Mouse (Mus musculus) embryo, embryonic 9.5 days (tissue): Measurements from ENCODE around the gene Lrrc10.
"Not testable (repeated sequence)": the region's sequence is repeated elsewhere in the genome, so short reads cannot be mapped to it uniquely, and the experiment has no call there.

ENCODE experiments used
- DNase-seq: peaks from one replicate; pipeline ENCODE4 v3.0.0-alpha.2; 2017; ENCODE audit errors: extremely low spot score

Lrrc10 gene

DNA sequence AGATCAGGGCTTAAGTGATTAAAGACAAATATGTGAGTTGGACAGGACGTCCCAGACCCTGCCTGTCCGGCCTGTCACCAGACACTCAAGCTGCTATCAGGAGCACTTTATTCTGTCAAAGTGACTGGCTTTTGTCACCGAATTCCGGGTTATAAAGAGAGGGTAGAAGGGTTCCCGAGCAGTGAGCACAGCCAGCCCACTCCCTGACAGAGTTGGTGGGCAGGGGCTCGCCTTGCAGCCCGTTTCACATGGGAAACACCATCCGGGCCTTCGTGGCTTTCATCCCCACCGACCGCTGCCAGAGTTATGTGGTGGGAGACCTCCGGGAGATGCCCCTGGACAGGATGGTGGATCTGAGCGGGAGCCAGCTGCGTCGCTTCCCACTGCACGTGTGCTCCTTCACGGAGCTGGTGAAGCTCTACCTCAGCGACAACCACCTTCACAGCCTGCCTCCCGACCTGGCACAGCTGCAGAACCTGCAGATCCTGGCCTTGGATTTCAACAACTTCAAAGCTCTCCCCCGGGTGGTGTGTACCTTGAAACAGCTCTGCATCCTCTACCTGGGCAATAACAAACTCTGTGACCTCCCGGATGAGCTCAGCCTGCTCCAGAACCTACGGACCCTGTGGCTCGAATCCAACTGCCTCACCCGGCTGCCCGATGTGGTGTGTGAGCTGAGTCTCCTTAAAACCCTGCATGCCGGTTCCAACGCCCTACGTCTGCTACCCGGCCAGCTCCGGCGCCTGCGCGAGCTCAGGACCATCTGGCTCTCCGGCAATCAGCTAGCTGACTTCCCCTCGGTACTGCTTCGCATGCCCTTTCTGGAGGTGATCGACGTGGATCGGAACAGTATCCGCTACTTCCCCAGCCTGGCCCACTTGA lies at the start of gene Lrrc10:
Gene Lrrc10 (plus strand): TSS at position 167 of the 882 bp plus-strand sequence.
- no peak for DNase-seq

DNA sequence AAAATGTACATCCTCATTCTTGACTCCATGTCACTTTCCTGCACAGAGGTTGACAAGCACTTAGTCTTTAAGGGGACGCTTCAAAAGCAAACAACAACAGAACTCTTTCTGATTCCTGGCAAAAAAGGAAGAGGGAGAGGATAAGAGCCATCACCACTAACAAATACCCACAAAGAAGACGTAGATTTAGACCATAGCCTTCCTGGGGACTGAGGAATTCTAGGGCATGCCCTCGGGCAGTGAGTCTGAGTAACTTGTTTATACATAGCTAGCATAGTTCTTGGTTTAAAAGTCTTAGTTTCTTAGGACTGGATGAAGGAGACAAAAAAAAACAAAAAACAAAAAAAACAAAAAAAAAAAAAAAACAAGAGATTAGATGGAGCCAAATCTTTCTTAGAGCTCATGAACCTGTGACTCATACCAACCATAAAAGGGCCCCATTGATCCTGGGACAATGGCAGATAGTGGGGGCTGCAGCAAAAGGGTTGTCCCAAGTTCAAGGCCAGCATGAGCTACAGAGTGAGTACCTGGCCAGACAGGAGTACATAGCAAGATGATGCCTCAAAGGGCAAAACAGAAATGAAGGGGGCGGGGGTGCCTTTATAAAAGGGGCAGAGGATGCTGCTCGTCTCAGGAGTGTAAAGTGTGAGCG lies 49.4 kb upstream of the Lrrc10 start:
- no peak for DNase-seq

DNA sequence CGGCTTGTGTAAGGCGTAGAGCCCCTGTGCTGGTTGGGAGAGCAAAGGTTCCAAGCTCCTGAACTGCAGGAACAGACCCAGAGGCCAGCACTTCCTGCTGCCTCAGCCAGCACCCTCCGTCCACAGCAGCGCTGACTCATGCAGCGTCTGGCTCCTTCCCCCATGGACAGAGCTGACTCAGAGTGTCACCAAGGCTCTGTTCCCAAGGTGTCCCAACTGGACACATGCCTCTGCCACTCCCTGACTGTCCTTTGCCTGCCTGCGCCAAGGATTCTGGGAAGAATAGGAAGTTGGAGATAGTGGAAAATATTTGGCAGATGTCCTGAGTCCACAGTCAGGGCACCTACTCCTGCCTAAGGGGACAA lies 48.9 kb upstream of the Lrrc10 start:
- DNase-seq: no peak

GRCm38 (mm10) chr10:116998716-116999455 lies 46.3 kb upstream of the Lrrc10 start:
- no peak for DNase-seq

GRCm38 (mm10) chr10:117000975-117001374 lies 44.2 kb upstream of the Lrrc10 start:
- no peak for DNase-seq

DNA sequence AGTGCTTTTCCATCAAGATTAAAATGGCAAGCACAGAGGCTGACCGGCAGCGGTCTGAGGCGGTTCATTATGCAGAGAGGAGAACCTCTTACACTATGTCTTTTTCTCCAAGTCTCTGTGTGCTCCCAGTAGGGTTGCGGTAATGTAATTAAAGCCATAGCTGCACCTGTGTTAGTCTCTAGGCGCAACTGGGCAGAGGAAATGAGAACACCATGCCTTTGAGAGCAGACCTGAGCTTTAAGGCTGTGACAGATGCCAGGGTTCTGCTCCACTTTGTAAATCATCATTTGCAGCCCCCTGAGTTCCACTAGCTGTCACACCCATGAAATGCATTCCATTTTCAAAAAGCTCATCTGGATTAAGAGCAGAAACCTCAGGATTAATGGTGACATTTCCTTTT lies 40.4 kb upstream of the Lrrc10 start:
- DNase-seq: no peak

GRCm38 (mm10) chr10:117005707-117006464 lies 39.3 kb upstream of the Lrrc10 start:
- DNase-seq: no peak

- DNase-seq: no peak
These were observed 35.5 kb upstream of the Lrrc10 start for GRCm38 (mm10) chr10:117009691-117010090.

DNA sequence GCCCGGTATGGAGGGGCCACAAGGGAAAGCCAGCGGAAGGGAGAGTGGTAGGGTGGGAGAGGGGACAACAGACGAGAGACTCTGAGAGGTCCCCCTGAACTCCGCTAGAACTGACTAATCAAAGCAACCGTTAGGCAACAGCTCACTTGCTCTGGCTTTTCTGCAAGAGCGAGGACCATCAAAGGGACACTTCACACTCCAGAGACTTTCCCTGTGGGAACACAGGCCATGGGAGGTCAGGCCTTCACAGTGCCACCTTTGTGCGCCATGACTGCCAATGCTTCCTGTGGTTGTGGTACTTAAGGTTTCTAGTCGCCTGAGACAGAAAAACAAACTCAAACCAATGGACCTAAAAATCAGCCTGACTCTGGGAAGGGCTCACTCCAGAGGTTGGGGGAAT lies 34.1 kb upstream of the Lrrc10 start:
- DNase-seq: no peak

GRCm38 (mm10) chr10:117013689-117014390 lies 31.3 kb upstream of the Lrrc10 start:
- DNase-seq: peak; percentile 40

DNA sequence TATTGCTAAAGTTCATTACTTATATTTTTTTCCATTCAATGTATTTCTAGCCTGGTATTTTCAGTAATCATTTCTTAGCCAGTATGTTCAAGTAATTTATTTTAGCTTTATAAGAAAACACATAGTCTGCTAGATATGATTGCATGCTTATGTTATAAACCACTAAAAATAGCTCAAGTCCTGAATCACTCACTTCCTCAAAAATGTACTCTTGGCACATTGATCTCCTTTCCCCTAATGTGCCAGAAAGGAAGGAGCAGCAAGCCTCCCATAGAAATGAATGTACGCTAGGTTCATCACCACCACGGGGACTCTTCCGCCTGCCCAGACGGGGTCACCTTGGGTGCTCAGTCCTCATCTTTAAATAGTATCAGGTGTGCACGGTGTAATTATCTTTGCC lies 30.6 kb upstream of the Lrrc10 start:
- DNase-seq: no peak

- DNase-seq: no peak
These were observed 26.8 kb upstream of the Lrrc10 start for GRCm38 (mm10) chr10:117018281-117018840.

DNA sequence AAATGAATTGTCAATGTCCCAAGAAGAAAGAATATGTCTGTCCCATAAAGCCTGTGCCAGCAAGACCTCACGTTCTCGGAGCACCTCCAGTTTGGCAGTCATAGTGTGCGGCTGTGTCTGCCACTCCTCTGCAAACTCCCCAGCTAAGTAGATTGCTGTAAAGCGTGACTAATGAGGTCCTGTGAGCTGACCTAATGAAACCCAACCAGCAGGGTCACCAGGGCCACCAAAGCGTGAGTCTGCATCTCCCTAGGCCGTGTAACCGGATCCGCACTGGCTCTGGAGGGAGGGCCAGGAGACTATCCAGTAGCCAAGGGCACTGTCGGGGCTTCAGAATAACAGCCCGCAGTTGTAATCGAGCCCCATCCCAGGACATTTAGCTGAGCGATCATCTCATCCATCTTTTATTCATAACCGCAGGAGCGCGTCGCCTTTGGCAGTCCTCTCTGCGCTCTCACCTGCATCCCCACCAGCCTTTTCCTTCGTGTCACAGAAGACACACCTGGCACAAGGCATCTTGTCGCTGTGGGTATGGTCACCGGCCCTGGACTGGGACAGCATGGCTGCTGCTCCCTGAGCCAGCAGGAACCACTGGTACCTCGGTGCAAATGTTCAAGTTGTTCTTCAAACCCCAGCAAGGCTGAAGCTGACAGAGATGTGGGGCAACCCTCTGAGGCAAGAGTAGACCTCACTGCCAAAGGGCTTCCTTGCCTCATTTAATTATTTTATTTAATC lies 24.0 kb upstream of the Lrrc10 start:
- peak; percentile 80 for DNase-seq

DNA sequence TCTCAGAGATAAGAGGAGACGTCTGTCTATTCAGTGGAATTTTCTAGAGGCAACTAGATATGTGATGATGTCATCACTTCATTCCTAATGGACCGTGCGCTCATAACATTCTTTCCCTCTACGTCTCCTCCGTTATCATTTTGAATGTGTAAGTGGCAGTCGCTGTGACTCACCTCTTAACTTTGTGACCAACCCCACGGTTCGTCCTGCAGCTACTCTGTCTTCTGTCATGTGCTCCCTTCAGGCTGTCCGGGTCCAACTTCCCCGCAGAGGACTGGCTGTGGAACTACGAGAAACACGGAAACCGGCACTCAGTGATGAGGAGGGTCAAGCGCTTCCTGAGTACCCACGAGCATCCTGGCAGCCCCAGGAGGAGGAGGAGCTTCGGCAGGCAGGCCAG lies 21.4 kb upstream of the Lrrc10 start:
- DNase-seq: no peak

- not testable (repeated sequence) for DNase-seq
These were observed 19.4 kb upstream of the Lrrc10 start for GRCm38 (mm10) chr10:117025776-117026175.

DNA sequence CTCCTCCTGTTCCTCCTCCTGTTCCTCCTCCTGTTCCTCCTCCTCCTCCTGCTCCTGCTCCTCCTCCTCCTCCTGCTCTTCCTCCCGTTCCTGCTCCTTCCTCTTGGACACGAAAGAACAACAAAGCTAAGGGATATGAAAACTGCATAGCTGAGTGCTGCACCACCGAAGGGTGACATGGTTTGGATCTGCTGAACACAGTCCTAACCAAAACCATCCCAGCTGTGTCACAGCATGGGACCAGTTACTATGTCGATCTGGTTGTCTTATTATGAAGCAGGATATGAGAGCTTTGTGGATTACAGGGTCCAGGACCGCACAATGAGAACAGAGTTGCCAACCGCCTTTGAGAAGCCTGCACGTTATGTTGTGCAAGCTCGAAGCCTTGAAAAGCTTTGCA lies 19.0 kb upstream of the Lrrc10 start:
- DNase-seq: no peak

DNA sequence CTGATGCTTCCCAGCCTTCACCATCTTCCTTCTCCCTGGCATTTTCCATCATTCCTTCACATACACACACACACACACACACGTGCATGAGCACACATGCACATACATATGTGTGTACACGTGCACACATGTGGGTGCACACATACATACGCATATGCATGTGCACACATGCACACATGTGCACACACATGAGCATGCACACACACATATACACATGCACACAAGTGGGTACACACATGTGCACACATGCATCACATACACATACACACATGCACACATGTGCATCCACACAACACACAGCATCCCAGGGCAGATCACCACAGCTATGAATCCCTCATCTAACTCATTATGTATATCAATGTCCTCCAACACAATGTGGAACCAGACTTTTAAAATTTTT lies 14.0 kb upstream of the Lrrc10 start:
- DNase-seq: no peak

DNA sequence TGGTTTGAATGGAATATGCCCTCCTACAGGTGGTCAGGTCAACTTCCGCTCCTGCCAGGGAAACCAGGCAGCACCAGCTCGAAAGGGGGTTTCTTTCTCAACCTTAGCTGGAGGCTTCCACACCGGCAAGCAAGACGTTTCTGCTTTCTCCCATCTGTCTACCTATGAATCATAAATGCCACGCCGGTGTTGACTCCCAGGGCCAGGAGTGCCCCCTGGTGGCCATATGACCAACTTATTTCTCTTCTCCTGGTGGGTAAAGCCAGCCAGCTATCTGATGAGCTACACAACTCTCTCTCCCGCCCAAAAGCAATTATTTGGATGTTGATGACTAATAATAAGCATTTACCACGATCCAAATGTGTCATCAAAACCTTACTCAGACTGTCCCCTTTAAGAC lies 11.4 kb upstream of the Lrrc10 start:
- DNase-seq: peak; percentile 76

DNA sequence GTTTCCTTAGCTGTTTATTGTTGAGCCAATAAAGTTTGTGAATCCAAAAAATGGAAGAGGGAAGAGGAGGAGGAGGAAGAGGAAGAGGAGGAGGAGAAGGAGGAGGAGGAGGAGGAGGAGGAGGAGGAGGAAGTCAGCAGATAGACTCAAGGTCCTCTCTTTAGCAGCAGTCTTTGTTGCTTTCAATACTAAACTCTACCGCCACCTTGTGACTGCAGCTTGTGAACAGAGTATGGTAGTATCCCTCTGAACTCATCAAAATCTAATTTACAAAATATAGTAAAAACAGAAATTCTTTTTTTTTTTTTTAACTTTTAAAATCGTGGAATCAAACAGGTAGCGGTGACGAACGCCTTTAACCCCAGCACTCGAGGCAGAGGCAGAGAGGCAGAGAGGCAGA lies 4.8 kb upstream of the Lrrc10 start:
- DNase-seq: no peak

DNA sequence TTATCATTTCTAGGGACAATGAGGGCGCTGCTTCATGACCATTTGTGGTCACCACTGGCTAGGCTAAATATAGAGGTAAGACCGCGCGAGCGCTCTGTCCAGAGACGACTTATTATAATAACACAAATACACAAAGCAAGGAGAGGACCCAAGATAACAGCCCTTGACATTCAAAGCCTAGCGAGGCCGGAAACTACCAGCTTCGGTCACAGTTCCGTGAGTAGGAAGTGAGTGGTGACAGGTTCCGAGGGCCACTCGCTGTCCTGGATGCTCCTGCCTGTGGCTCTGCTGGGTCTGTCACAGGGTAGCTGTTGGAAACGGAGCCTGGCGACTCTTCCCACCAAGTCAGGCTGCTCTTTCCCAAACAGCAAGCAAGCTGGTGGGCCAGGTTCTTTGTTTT lies 2.8 kb upstream of the Lrrc10 start:
- DNase-seq: no peak
